Mouse (Mus musculus): ENCODE measurements at regions not wholly inside any gene's neighbourhood (a gene's known extent, or its start where the extent isn't known, plus 50 kb on each side); places are given as distances from the start of the nearest gene placed in this dataset.

- Histone ChIP-seq H3K36me3 (replicated peaks) (no peaks in the 10 kb centered on the region), H3K4me3 (no peak overlapping the region), H3K4me1 (peaks cover 14% of the 10 kb centered on the region), H3K27me3 (replicated peaks; ENCODE audit: low read depth, poor library complexity, severe bottlenecking) (no peaks in the 10 kb centered on the region), H3K27ac (replicated peaks) (no peak overlapping the region), H3K9me3 (no peaks in the 10 kb centered on the region)
- no peak for DNase-seq (ENCODE audit: low spot score)
- WGBS, result 63% methylated on average over 3 of the region's 3 CpGs
Observed at GRCm38 (mm10) chr9:75955082-75955481, 59.6 kb upstream of the Hmgcll1 start.

DNA sequence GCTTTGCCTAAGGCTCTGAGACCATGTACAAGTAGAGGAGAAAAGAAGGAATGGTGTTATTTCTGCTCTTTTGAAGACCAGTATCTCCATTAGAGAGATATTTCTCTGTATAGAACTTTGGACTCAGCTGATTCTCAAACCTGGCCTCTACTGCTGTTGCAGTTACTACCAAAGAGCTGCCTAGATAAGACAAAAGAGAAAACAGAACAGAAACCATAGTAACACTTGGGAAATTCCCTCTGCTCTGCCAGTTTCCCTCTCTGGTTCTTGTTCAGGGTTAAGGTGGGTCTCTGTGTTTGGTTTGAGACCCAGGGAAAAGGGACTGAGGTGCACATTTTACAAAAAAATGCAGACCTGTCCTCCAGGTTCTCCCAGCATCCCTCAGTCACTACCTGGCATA, 58.3 kb upstream of the Hmgcll1 start:
- H3K36me3 ChIP-seq (replicated peaks), result no peaks in the 10 kb centered on the region
- no peaks in the 10 kb centered on the region for H3K9me3 ChIP-seq
- peaks cover 24% of the 10 kb centered on the region for H3K4me1 ChIP-seq
- no peak for DNase-seq (ENCODE audit: low spot score)
- H3K27me3 ChIP-seq (replicated peaks; ENCODE audit: low read depth, poor library complexity, severe bottlenecking), result no peaks in the 10 kb centered on the region
- no peak overlapping the region for H3K27ac ChIP-seq (replicated peaks)
- no peak overlapping the region for H3K4me3 ChIP-seq

- Histone ChIP-seq H3K27me3 (replicated peaks; ENCODE audit: low read depth, poor library complexity, severe bottlenecking) (no peaks in the 10 kb centered on the region), H3K4me3 (no peak overlapping the region), H3K9me3 (no peaks in the 10 kb centered on the region), H3K36me3 (replicated peaks) (no peaks in the 10 kb centered on the region), H3K4me1 (peaks cover 24% of the 10 kb centered on the region), H3K27ac (replicated peaks) (no peak overlapping the region)
- 75% methylated on average over 5 of the region's 5 CpGs for WGBS
- DNase-seq (ENCODE audit: low spot score), result no peak
Observed at GRCm38 (mm10) chr9:75958720-75959339, 55.8 kb upstream of the Hmgcll1 start.

DNA sequence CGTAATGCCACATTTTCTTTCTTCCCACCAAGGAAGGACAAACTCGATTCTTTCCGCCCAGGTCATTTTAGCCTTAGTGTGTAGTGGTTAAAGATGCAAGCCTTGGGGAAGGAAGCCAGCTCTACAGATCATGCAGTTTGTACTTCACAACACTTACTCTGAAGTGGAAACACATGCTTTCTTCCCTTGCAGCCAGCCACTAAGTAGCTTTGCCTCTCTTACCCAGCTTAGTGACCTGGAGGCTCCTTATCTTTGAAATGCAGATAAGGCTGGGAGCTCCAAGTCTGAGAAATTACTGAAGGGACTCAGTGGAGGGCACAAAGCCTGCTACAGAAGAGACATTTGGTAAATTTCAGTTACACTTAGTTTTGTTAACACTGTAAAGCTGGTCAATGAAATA, 54.9 kb upstream of the Hmgcll1 start:
- peaks cover 24% of the 10 kb centered on the region for H3K4me1 ChIP-seq
- no peaks in the 10 kb centered on the region for H3K27me3 ChIP-seq (replicated peaks; ENCODE audit: low read depth, poor library complexity, severe bottlenecking)
- H3K4me3 ChIP-seq, result no peak overlapping the region
- no peaks in the 10 kb centered on the region for H3K36me3 ChIP-seq (replicated peaks)
- H3K9me3 ChIP-seq, result no peaks in the 10 kb centered on the region
- peak overlapping the region; percentile 61 for H3K27ac ChIP-seq (replicated peaks)
- DNase-seq (ENCODE audit: low spot score), result peak; percentile 15
- 28% methylated on average over 3 of the region's 3 CpGs for WGBS

DNA sequence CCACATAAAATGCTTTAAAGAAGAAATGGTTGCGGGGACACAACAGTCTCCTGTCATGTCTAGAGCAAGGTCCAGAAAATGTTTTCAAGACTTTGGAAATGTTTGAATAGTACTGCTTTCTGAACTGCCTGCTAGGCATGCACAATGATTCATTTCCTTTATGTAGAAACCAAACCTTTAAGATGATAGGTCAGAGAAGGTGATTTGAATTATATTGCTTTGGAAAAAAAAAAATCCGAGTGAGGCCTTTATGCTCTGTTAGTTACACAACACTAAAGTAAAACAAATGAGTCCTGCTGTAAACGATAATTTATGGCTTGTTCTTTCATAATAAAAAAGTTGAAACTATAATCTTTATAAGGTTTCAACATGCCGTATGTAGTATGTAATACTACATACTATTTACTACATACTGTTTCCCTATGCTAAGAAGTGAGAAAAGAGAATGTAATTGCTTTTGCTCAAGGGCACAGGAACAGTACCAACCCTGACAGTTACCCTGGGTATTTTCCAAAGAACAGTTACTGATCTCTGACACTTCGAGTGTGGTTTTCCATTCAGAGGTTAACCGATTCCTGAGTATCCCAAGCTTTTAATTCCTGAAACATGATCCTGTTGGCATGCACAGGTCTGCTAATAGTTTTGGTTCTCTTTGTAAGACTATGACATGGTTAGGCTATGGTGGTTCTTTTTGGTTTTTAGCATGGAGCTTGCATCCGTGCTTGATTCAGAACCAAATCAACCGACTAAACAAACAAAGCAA, 53.9 kb upstream of the Hmgcll1 start:
- Histone ChIP-seq H3K27me3 (replicated peaks; ENCODE audit: low read depth, poor library complexity, severe bottlenecking) (no peaks in the 10 kb centered on the region), H3K4me3 (no peak overlapping the region), H3K4me1 (peaks cover 24% of the 10 kb centered on the region), H3K9me3 (no peaks in the 10 kb centered on the region), H3K27ac (replicated peaks) (no peak overlapping the region), H3K36me3 (replicated peaks) (no peaks in the 10 kb centered on the region)
- no peak for DNase-seq (ENCODE audit: low spot score)
- WGBS, result 53% methylated on average over 8 of the region's 8 CpGs
